ENCODE assay signal across 20 mouse cellular contexts in the genomic region with DNA sequence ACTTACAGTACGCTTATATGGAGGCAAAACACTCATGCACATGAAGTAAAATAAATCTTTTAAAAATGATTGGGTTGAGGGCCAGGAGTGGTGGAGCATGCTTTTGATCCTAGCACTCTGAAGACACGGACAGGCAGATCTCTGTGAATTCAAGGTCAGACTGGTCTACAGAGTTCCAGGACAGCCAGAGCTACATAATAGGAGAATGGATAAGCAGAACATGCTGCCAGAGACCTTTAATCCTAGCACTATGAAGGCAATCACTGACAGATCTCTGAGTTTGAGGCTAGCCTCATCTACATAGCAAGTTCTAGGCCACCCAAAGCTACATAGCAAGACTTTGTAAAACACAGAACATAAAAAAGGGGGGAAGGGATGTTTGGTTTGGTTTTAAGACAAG. TPM values are rescaled to one million over a fixed set of nuclear protein-coding genes. Genes with fewer than 3 reads are reported as not detected.
DNase-seq lines count a peak whose midpoint lies in the region; ATAC-seq lines count a peak whose summit lies in the region.
"Had no signal": no experiment of that assay in that cellular context is flagged by ENCODE, and none has a peak within 500 bp of the region (broad histone marks: within the 10 kb centered on the region; RNA-seq: fewer than 3 reads in every experiment).

No protein-coding gene starts in this region.

- H3K4me2 ChIP-seq in hindbrain, embryonic 13.5 days = peak overlapping the region; percentile 23; the same call in 1 of the 2 replicates
- no peak overlapping the region for H3K4me2 ChIP-seq in hindbrain, embryonic 12.5 days (replicated peaks)
- peak overlapping the region; percentile 13; the same call in 1 of the 2 replicates for H3K4me2 ChIP-seq in midbrain, embryonic 12.5 days (replicated peaks)
- no peak overlapping the region for H3K4me2 ChIP-seq in midbrain, embryonic 11.5 days
- H3K4me2 ChIP-seq in limb, embryonic 13.5 days (replicated peaks) = peak overlapping the region; percentile 28; the same call in 1 of the 2 replicates
- peak overlapping the region; percentile 15; the same call in 1 of the 2 replicates for H3K4me2 ChIP-seq in neural tube, embryonic 15.5 days
- H3K4me2 ChIP-seq: heart, embryonic 11.5 days; liver, embryonic 13.5 days had no signal

- no peaks in the 10 kb centered on the region for H3K9me3 ChIP-seq in hindbrain, embryonic 13.5 days
- H3K9me3 ChIP-seq in hindbrain, embryonic 12.5 days (replicated peaks) = no peaks in the 10 kb centered on the region
- no peaks in the 10 kb centered on the region for H3K9me3 ChIP-seq in midbrain, embryonic 12.5 days
- no peaks in the 10 kb centered on the region for H3K9me3 ChIP-seq in midbrain, embryonic 11.5 days (ENCODE audit: control insufficient read depth, low read length)
- H3K9me3 ChIP-seq in limb, embryonic 13.5 days = no peaks in the 10 kb centered on the region
- no peaks in the 10 kb centered on the region for H3K9me3 ChIP-seq in neural tube, embryonic 15.5 days (replicated peaks)
- H3K9me3 ChIP-seq: liver, embryonic 13.5 days had no signal

- 91% methylated on average over 2 of the region's 2 CpGs for WGBS in hindbrain, embryonic 13.5 days
- WGBS in hindbrain, embryonic 12.5 days = 87% methylated on average over 2 of the region's 2 CpGs
- WGBS in midbrain, embryonic 12.5 days = 97% methylated on average over 2 of the region's 2 CpGs
- WGBS in midbrain, embryonic 11.5 days = 83% methylated on average over 2 of the region's 2 CpGs
- WGBS in limb, embryonic 13.5 days = 80% methylated on average over 2 of the region's 2 CpGs
- 87% methylated on average over 2 of the region's 2 CpGs for WGBS in neural tube, embryonic 15.5 days

- peaks cover 28% of the 10 kb centered on the region for H3K36me3 ChIP-seq in hindbrain, embryonic 13.5 days
- H3K36me3 ChIP-seq in hindbrain, embryonic 12.5 days = peaks cover 26% of the 10 kb centered on the region
- H3K36me3 ChIP-seq in midbrain, embryonic 12.5 days = peaks cover 36% of the 10 kb centered on the region
- peaks cover 12% of the 10 kb centered on the region for H3K36me3 ChIP-seq in midbrain, embryonic 11.5 days (ENCODE audit: control insufficient read depth, insufficient read depth, low read length)
- peaks cover 27% of the 10 kb centered on the region for H3K36me3 ChIP-seq in limb, embryonic 13.5 days
- peaks cover 20% of the 10 kb centered on the region for H3K36me3 ChIP-seq in neural tube, embryonic 15.5 days

- peaks cover 39% of the 10 kb centered on the region for H3K4me1 ChIP-seq in hindbrain, embryonic 13.5 days (replicated peaks)
- peaks cover 17% of the 10 kb centered on the region for H3K4me1 ChIP-seq in hindbrain, embryonic 12.5 days
- peaks cover 26% of the 10 kb centered on the region for H3K4me1 ChIP-seq in midbrain, embryonic 12.5 days
- H3K4me1 ChIP-seq in midbrain, embryonic 11.5 days (ENCODE audit: control insufficient read depth, insufficient read depth, low read length) = peaks cover 15% of the 10 kb centered on the region
- H3K4me1 ChIP-seq in limb, embryonic 13.5 days = peaks cover 32% of the 10 kb centered on the region
- peaks cover 32% of the 10 kb centered on the region for H3K4me1 ChIP-seq in neural tube, embryonic 15.5 days

- no peak for ATAC-seq in hindbrain, embryonic 13.5 days (ENCODE audit: low FRiP score)
- ATAC-seq in hindbrain, embryonic 12.5 days (ENCODE audit: low FRiP score) = no peak
- no peak for ATAC-seq in midbrain, embryonic 12.5 days (ENCODE audit: low FRiP score, low read depth)
- no peak for ATAC-seq in midbrain, embryonic 11.5 days (ENCODE audit: low FRiP score)
- ATAC-seq in limb, embryonic 13.5 days (ENCODE audit: low FRiP score, low read depth) = no peak
- no peak for ATAC-seq in neural tube, embryonic 15.5 days (ENCODE audit: low FRiP score)
- ATAC-seq: activated CD4-positive, CD25-positive, alpha-beta regulatory T cell, adult 4 months; inflammation-experienced regulatory T-cells, adult 6 months; lung, postnatal 0 days; Patski had no signal

- no peak for DNase-seq in midbrain, embryonic 11.5 days (ENCODE audit: low spot score, missing footprints)
- no peak for DNase-seq in cerebellum, adult 9-10 months
- DNase-seq: adrenal gland, postnatal 14 days; cerebellum, adult 11-12 months; gastrocnemius, postnatal 25 days; kidney, postnatal 4 days; liver, embryonic 13.5 days; right cerebral cortex, postnatal 25 days had no signal

- no peak overlapping the region for H3K4me3 ChIP-seq in hindbrain, embryonic 13.5 days
- no peak overlapping the region for H3K4me3 ChIP-seq in hindbrain, embryonic 12.5 days
- H3K4me3 ChIP-seq in midbrain, embryonic 12.5 days = no peak overlapping the region
- no peak overlapping the region for H3K4me3 ChIP-seq in midbrain, embryonic 11.5 days (ENCODE audit: low read depth, low read length)
- no peak overlapping the region for H3K4me3 ChIP-seq in limb, embryonic 13.5 days
- no peak overlapping the region for H3K4me3 ChIP-seq in neural tube, embryonic 15.5 days (replicated peaks)
- H3K4me3 ChIP-seq: liver, embryonic 13.5 days had no signal

- H3K27me3 ChIP-seq in hindbrain, embryonic 13.5 days = no peaks in the 10 kb centered on the region
- H3K27me3 ChIP-seq in hindbrain, embryonic 12.5 days = no peaks in the 10 kb centered on the region
- no peaks in the 10 kb centered on the region for H3K27me3 ChIP-seq in midbrain, embryonic 12.5 days
- no peaks in the 10 kb centered on the region for H3K27me3 ChIP-seq in midbrain, embryonic 11.5 days (ENCODE audit: control insufficient read depth, insufficient read depth, low read length)
- H3K27me3 ChIP-seq in limb, embryonic 13.5 days = no peaks in the 10 kb centered on the region
- H3K27me3 ChIP-seq in neural tube, embryonic 15.5 days (replicated peaks) = no peaks in the 10 kb centered on the region
- H3K27me3 ChIP-seq: liver, embryonic 13.5 days; Patski had no signal

- H3K9ac ChIP-seq in hindbrain, embryonic 13.5 days = peak overlapping the region; percentile 53; the same call in 1 of the 2 replicates
- H3K9ac ChIP-seq in hindbrain, embryonic 12.5 days = no peak overlapping the region
- H3K9ac ChIP-seq in midbrain, embryonic 12.5 days (replicated peaks) = peak overlapping the region; percentile 39
- H3K9ac ChIP-seq in midbrain, embryonic 11.5 days (ENCODE audit: low read length) = no peak overlapping the region
- H3K9ac ChIP-seq in limb, embryonic 13.5 days = peak overlapping the region; percentile 1; the same call in 1 of the 2 replicates
- H3K9ac ChIP-seq in neural tube, embryonic 15.5 days (replicated peaks) = 0 out of 2 replicates have a peak overlapping the region, but pooled peaks have one; percentile 1
- H3K9ac ChIP-seq: liver, embryonic 13.5 days had no signal

- 0 out of 2 replicates have a peak overlapping the region, but pooled peaks have one; percentile 1 for H3K27ac ChIP-seq in hindbrain, embryonic 13.5 days
- H3K27ac ChIP-seq in hindbrain, embryonic 12.5 days = no peak overlapping the region
- H3K27ac ChIP-seq in midbrain, embryonic 12.5 days (replicated peaks) = no peak overlapping the region
- no peak overlapping the region for H3K27ac ChIP-seq in midbrain, embryonic 11.5 days (ENCODE audit: low read depth, low read length)
- H3K27ac ChIP-seq in limb, embryonic 13.5 days = no peak overlapping the region
- H3K27ac ChIP-seq in neural tube, embryonic 15.5 days (replicated peaks) = no peak overlapping the region
- H3K27ac ChIP-seq: liver, embryonic 13.5 days had no signal

RNA-seq across cellular contexts. Expression of gene Gm20422, which starts 2.6 kb away (rescaled TPM):
- 0.34 TPM in 1 of 2 replicates, not detected in the other for polyA plus RNA-seq in hindbrain, embryonic 13.5 days (2015; fragmentation: Nextera tagmentation; extraction: Ambion mirVana)
- 1.2 TPM in 1 of 2 replicates, not detected in the other for polyA plus RNA-seq in hindbrain, embryonic 12.5 days (2016; fragmentation: Nextera tagmentation; extraction: Ambion mirVana)
- polyA plus RNA-seq in midbrain, embryonic 12.5 days (2016; fragmentation: Nextera tagmentation; extraction: Ambion mirVana) = 0.71 TPM in 1 of 2 replicates, not detected in the other
- polyA plus RNA-seq in midbrain, embryonic 11.5 days (2014; fragmentation: Nextera tagmentation; extraction: Ambion mirVana) = 1.4 and 1.6 TPM in 2 replicates
- polyA plus RNA-seq in limb, embryonic 13.5 days (2015; fragmentation: Nextera tagmentation; extraction: Ambion mirVana) = 0.19 TPM in 1 of 2 replicates, not detected in the other
- polyA plus RNA-seq in neural tube, embryonic 15.5 days (2015; fragmentation: Nextera tagmentation; extraction: Ambion mirVana) = 2.2 TPM in 1 of 2 replicates, not detected in the other
- polyA plus RNA-seq: embryonic facial prominence, embryonic 11.5 days; heart, embryonic 11.5 days; kidney, embryonic 14.5 days had no signal

RNA-seq across cellular contexts. Expression of gene Atp13a1, which starts 18.9 kb away (rescaled TPM):
- 47.8 and 47.9 TPM in 2 replicates for polyA plus RNA-seq in hindbrain, embryonic 13.5 days (2015; fragmentation: Nextera tagmentation; extraction: Ambion mirVana)
- polyA plus RNA-seq in hindbrain, embryonic 12.5 days (2016; fragmentation: Nextera tagmentation; extraction: Ambion mirVana) = 55.7 and 55.9 TPM in 2 replicates
- polyA plus RNA-seq in midbrain, embryonic 12.5 days (2016; fragmentation: Nextera tagmentation; extraction: Ambion mirVana) = 54.8 and 55.4 TPM in 2 replicates
- polyA plus RNA-seq in midbrain, embryonic 11.5 days (2014; fragmentation: Nextera tagmentation; extraction: Ambion mirVana) = 33.8 and 40.7 TPM in 2 replicates
- 48.6 and 52.7 TPM in 2 replicates for polyA plus RNA-seq in limb, embryonic 13.5 days (2015; fragmentation: Nextera tagmentation; extraction: Ambion mirVana)
- 50.3 and 50.5 TPM in 2 replicates for polyA plus RNA-seq in neural tube, embryonic 15.5 days (2015; fragmentation: Nextera tagmentation; extraction: Ambion mirVana)

RNA-seq across cellular contexts. Expression of gene Zfp866, which starts 18.9 kb away (rescaled TPM):
- 42.9 and 44.0 TPM in 2 replicates for polyA plus RNA-seq in hindbrain, embryonic 13.5 days (2015; fragmentation: Nextera tagmentation; extraction: Ambion mirVana)
- polyA plus RNA-seq in hindbrain, embryonic 12.5 days (2016; fragmentation: Nextera tagmentation; extraction: Ambion mirVana) = 42.7 and 42.8 TPM in 2 replicates
- polyA plus RNA-seq in midbrain, embryonic 12.5 days (2016; fragmentation: Nextera tagmentation; extraction: Ambion mirVana) = 44.6 and 45.7 TPM in 2 replicates
- polyA plus RNA-seq in midbrain, embryonic 11.5 days (2014; fragmentation: Nextera tagmentation; extraction: Ambion mirVana) = 41.5 and 42.2 TPM in 2 replicates
- 38.2 and 38.7 TPM in 2 replicates for polyA plus RNA-seq in limb, embryonic 13.5 days (2015; fragmentation: Nextera tagmentation; extraction: Ambion mirVana)
- polyA plus RNA-seq in neural tube, embryonic 15.5 days (2015; fragmentation: Nextera tagmentation; extraction: Ambion mirVana) = 35.8 and 36.7 TPM in 2 replicates

RNA-seq across cellular contexts. Expression of gene Zfp963, which starts 22.3 kb away (rescaled TPM):
- polyA plus RNA-seq in hindbrain, embryonic 13.5 days (2015; fragmentation: Nextera tagmentation; extraction: Ambion mirVana) = 7.8 and 8.6 TPM in 2 replicates
- 6.6 and 7.3 TPM in 2 replicates for polyA plus RNA-seq in hindbrain, embryonic 12.5 days (2016; fragmentation: Nextera tagmentation; extraction: Ambion mirVana)
- 6.3 and 7.3 TPM in 2 replicates for polyA plus RNA-seq in midbrain, embryonic 12.5 days (2016; fragmentation: Nextera tagmentation; extraction: Ambion mirVana)
- polyA plus RNA-seq in midbrain, embryonic 11.5 days (2014; fragmentation: Nextera tagmentation; extraction: Ambion mirVana) = 6.7 and 7.0 TPM in 2 replicates
- 7.7 and 8.1 TPM in 2 replicates for polyA plus RNA-seq in limb, embryonic 13.5 days (2015; fragmentation: Nextera tagmentation; extraction: Ambion mirVana)
- polyA plus RNA-seq in neural tube, embryonic 15.5 days (2015; fragmentation: Nextera tagmentation; extraction: Ambion mirVana) = 6.7 and 8.1 TPM in 2 replicates

RNA-seq across cellular contexts. Expression of gene Gmip, which starts 36.4 kb away (rescaled TPM):
- 31.5 and 34.1 TPM in 2 replicates for polyA plus RNA-seq in hindbrain, embryonic 13.5 days (2015; fragmentation: Nextera tagmentation; extraction: Ambion mirVana)
- 17.9 and 23.3 TPM in 2 replicates for polyA plus RNA-seq in hindbrain, embryonic 12.5 days (2016; fragmentation: Nextera tagmentation; extraction: Ambion mirVana)
- polyA plus RNA-seq in midbrain, embryonic 12.5 days (2016; fragmentation: Nextera tagmentation; extraction: Ambion mirVana) = 19.6 and 20.2 TPM in 2 replicates
- polyA plus RNA-seq in midbrain, embryonic 11.5 days (2014; fragmentation: Nextera tagmentation; extraction: Ambion mirVana) = 7.8 TPM in 2 replicates
- 7.3 and 9.0 TPM in 2 replicates for polyA plus RNA-seq in limb, embryonic 13.5 days (2015; fragmentation: Nextera tagmentation; extraction: Ambion mirVana)
- 30.6 and 31.5 TPM in 2 replicates for polyA plus RNA-seq in neural tube, embryonic 15.5 days (2015; fragmentation: Nextera tagmentation; extraction: Ambion mirVana)

Comparison
In these comparisons a context has a peak if more than half of its experiments do, and no peak if none do; other contexts are left out.
1. H3K4me2 ChIP-seq: peak in hindbrain, embryonic 13.5 days (single experiment), midbrain, embryonic 12.5 days (single experiment), limb, embryonic 13.5 days (single experiment) and neural tube, embryonic 15.5 days (single experiment); none in hindbrain, embryonic 12.5 days (single experiment) and midbrain, embryonic 11.5 days (single experiment).
2. H3K9ac ChIP-seq: peak in hindbrain, embryonic 13.5 days (single experiment), midbrain, embryonic 12.5 days (single experiment), limb, embryonic 13.5 days (single experiment) and neural tube, embryonic 15.5 days (single experiment); none in hindbrain, embryonic 12.5 days (single experiment) and midbrain, embryonic 11.5 days (single experiment).